Mouse (Mus musculus): ENCODE measurements around the gene Il31.

- TF ChIP-seq GATA1 (IDR thresholded peaks at IDR 0.05; ENCODE audit: low read length) (no peak), TAL1 (IDR thresholded peaks at IDR 0.05; ENCODE audit: low read length) (no peak)
Measured at GRCm38 (mm10) chr5:123470784-123471400, 18.4 kb downstream of the Il31 start.

Measured in erythroblast, embryonic 14.5 days (primary cell).